In genomic region chr10:123183243-123183642, GRCm38 (mm10) we compare ENCODE assay signal across 8 mouse cellular contexts. TPM values are rescaled to one million over a fixed set of nuclear protein-coding genes. Genes with fewer than 3 reads are reported as not detected.
A peak's percentile ranks its signal among the peaks of the same experiment; 100 is the strongest.
DNase-seq lines count a peak whose midpoint lies in the region; ATAC-seq lines count a peak whose summit lies in the region.

No protein-coding gene starts in this region.

- peak; percentile 58; the same call in 1 of the 2 replicates for ATAC-seq in embryonic facial prominence, embryonic 14.5 days (ENCODE audit: low read depth)
- ATAC-seq in erythroid progenitor cell, adult 5-6 weeks (replicated peaks; ENCODE audit: low FRiP score, poor library complexity, severe bottlenecking): 0 out of 2 replicates have a peak, but pooled peaks have one; percentile 41

- intact Hi-C loops in left cerebral cortex, postnatal 36 days (cut with DNase I): no loop called here

- no peak overlapping the region for H3K9ac ChIP-seq in embryonic facial prominence, embryonic 14.5 days (ENCODE audit: low read depth, low read length)

- WGBS in embryonic facial prominence, embryonic 14.5 days: 49% methylated on average over 7 of the region's 7 CpGs
- 70% methylated on average over 7 of the region's 7 CpGs for WGBS in embryonic facial prominence, embryonic 10.5 days

- H3K4me1 ChIP-seq in embryonic facial prominence, embryonic 14.5 days (ENCODE audit: control insufficient read depth, insufficient read depth, low read length): no peaks in the 10 kb centered on the region; the same call in 1 of the 2 replicates
- peaks cover 8% of the 10 kb centered on the region; the same call in 1 of the 2 replicates for H3K4me1 ChIP-seq in embryonic facial prominence, embryonic 10.5 days

- H3K4me2 ChIP-seq in embryonic facial prominence, embryonic 14.5 days (ENCODE audit: low read depth, low read length): no peak overlapping the region

- H3K36me3 ChIP-seq in embryonic facial prominence, embryonic 14.5 days (ENCODE audit: control insufficient read depth, insufficient read depth, low read length): peaks cover 27% of the 10 kb centered on the region
- peaks cover 30% of the 10 kb centered on the region for H3K36me3 ChIP-seq in embryonic facial prominence, embryonic 10.5 days (replicated peaks)

- no peaks in the 10 kb centered on the region for H3K9me3 ChIP-seq in embryonic facial prominence, embryonic 14.5 days (ENCODE audit: control insufficient read depth, low read length)
- no peaks in the 10 kb centered on the region for H3K9me3 ChIP-seq in embryonic facial prominence, embryonic 10.5 days

- DNase-seq in embryonic facial prominence, embryonic 14.5 days (ENCODE audit: low spot score): peak; percentile 48
- DNase-seq in embryonic facial prominence, embryonic 10.5 days (ENCODE audit: low spot score): no peak
- DNase-seq in A20 (ENCODE audit: low read depth, low spot score): peak; percentile 56
- peak; percentile 44 to 66 for DNase-seq in left cerebral cortex, postnatal 36 days (ENCODE audit: low spot score in 2 of 2)
- peak; percentile 50 for DNase-seq in thymus, postnatal 4 days
- DNase-seq in layer of hippocampus, postnatal 25 days (ENCODE audit: extremely low spot score in 1 of 2, low spot score in 1 of 2): no peak
- no peak for DNase-seq in ovary, postnatal 10 days (ENCODE audit: low spot score)

- H3K27ac ChIP-seq in embryonic facial prominence, embryonic 14.5 days (replicated peaks; ENCODE audit: low read depth, low read length): no peak overlapping the region; the same call in 1 of the 2 replicates
- no peak overlapping the region for H3K27ac ChIP-seq in embryonic facial prominence, embryonic 10.5 days (replicated peaks)

- H3K27me3 ChIP-seq in embryonic facial prominence, embryonic 14.5 days (replicated peaks; ENCODE audit: control insufficient read depth, insufficient read depth, low read length): no peaks in the 10 kb centered on the region
- no peaks in the 10 kb centered on the region for H3K27me3 ChIP-seq in embryonic facial prominence, embryonic 10.5 days (replicated peaks; ENCODE audit: low read depth, poor library complexity, severe bottlenecking)

- H3K4me3 ChIP-seq in embryonic facial prominence, embryonic 14.5 days (ENCODE audit: low read depth, low read length): no peak overlapping the region
- no peak overlapping the region for H3K4me3 ChIP-seq in embryonic facial prominence, embryonic 10.5 days

RNA-seq across cellular contexts. Expression of gene Usp15, which starts 13.6 kb away (rescaled TPM):
- 70.0 and 74.5 TPM in 2 replicates for polyA plus RNA-seq in embryonic facial prominence, embryonic 14.5 days (2014; fragmentation: Nextera tagmentation; extraction: Ambion mirVana)
- polyA plus RNA-seq in embryonic facial prominence, embryonic 10.5 days (2016; fragmentation: Nextera tagmentation; extraction: Ambion mirVana): 79.1 and 86.5 TPM in 2 replicates
- 405 and 417 TPM in 2 replicates for total RNA-seq in erythroid progenitor cell, adult 5-6 weeks (2015; ENCODE audit: low replicate concordance)
- total RNA-seq in erythroid progenitor cell, adult 5-6 weeks (2017; ENCODE audit: low replicate concordance): 704 and 813 TPM in 2 replicates
- total RNA-seq in left cerebral cortex, postnatal 36 days (2021): 100 to 1,000 TPM in 1 of 2 experiments, 10 to 100 TPM in 1; 92.3 to 112 TPM
- total RNA-seq in layer of hippocampus, postnatal 25 days (2021): 10 to 100 TPM; 90.2 to 97.7 TPM

Comparison
In these comparisons a context has a peak if more than half of its experiments do, and no peak if none do; other contexts are left out.
1. DNase-seq: peak in embryonic facial prominence, embryonic 14.5 days (single experiment), A20 (single experiment), left cerebral cortex, postnatal 36 days (2 of 2) and thymus, postnatal 4 days (single experiment); none in embryonic facial prominence, embryonic 10.5 days (single experiment), layer of hippocampus, postnatal 25 days (0 of 2) and ovary, postnatal 10 days (single experiment).